Mouse (Mus musculus): ENCODE results near the gene Pou4f2.

Pou4f2 gene

GRCm38 (mm10) chr8:78419272-78419671 lies 17.2 kb downstream of the Pou4f2 start:
- no peak for DNase-seq (ENCODE audit: low spot score in 2 of 2)

DNA sequence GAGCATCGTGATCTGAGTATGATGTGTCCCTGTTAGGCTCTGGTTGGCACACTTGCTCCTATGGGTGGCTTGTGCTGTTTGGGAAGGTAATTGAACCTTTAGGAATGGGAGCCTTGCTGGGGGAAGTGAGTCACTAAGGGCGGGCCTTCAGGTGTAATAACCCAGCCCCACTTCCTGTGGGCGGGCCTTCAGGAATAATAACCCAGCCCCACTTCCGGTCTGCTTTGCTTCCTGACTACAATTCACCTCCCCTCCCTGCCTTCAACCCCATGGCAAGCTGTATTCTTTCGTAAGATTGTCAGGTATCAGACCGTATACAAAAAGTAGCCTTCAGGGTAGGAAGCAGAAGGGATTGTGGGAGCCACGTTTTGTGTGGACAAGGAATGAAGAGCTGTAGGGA lies 45.7 kb downstream of the Pou4f2 start:
- DNase-seq (ENCODE audit: low spot score in 2 of 2) = no peak
